17 mouse cellular contexts compared by ENCODE assay signal in the genomic region with DNA sequence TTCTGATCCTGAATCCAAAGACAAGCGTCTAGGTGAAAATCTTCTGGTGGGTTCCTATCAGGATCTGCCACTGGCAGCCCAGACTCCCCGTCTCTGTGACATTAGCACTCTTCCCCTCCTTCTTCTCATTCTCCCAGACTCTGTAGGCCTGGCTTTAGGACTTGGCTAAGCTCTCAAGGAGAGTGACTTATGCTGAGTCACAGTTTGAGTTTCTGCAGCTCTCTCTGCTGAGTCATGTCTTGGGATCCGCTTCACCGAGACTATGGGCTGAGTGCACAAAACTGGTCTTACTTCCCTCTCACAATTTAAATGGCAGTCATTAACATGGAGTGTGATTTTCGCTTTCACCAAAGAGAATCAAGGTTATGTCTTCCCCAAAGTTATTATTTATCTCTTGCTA.
A peak's percentile ranks its signal among the peaks of the same experiment; 100 is the strongest.
DNase-seq lines count a peak whose midpoint lies in the region.
"Had no signal": no experiment of that assay in that cellular context is flagged by ENCODE, and none has a peak within 500 bp of the region (broad histone marks: within the 10 kb centered on the region; RNA-seq: fewer than 3 reads in every experiment).

No protein-coding gene starts in this region.

- no peaks in the 10 kb centered on the region for H3K4me1 ChIP-seq in limb, embryonic 10.5 days
- H3K4me1 ChIP-seq: forebrain, embryonic 12.5 days; heart, embryonic 15.5 days; hindbrain, embryonic 12.5 days; liver, embryonic 12.5 days; neural tube, embryonic 12.5 days had no signal

- 86% methylated on average over 5 of the region's 5 CpGs for WGBS in limb, embryonic 10.5 days

- no peak overlapping the region for H3K27ac ChIP-seq in limb, embryonic 10.5 days
- H3K27ac ChIP-seq: forebrain, embryonic 12.5 days; heart, embryonic 15.5 days; hindbrain, embryonic 12.5 days; liver, embryonic 12.5 days; neural tube, embryonic 12.5 days had no signal

- no peak overlapping the region for H3K4me3 ChIP-seq in limb, embryonic 10.5 days
- H3K4me3 ChIP-seq: forebrain, embryonic 12.5 days; heart, embryonic 15.5 days; hindbrain, embryonic 12.5 days; liver, embryonic 12.5 days; neural tube, embryonic 12.5 days had no signal

- H3K36me3 ChIP-seq in limb, embryonic 10.5 days: no peaks in the 10 kb centered on the region
- H3K36me3 ChIP-seq: forebrain, embryonic 12.5 days; heart, embryonic 15.5 days; hindbrain, embryonic 12.5 days; liver, embryonic 12.5 days; neural tube, embryonic 12.5 days had no signal

- no peaks in the 10 kb centered on the region for H3K27me3 ChIP-seq in limb, embryonic 10.5 days (ENCODE audit: low read depth, poor library complexity, severe bottlenecking)
- H3K27me3 ChIP-seq: forebrain, embryonic 12.5 days; heart, embryonic 15.5 days; hindbrain, embryonic 12.5 days; liver, embryonic 12.5 days; neural tube, embryonic 12.5 days had no signal

- H3K9me3 ChIP-seq in limb, embryonic 10.5 days (replicated peaks): no peaks in the 10 kb centered on the region
- H3K9me3 ChIP-seq: forebrain, embryonic 12.5 days; heart, embryonic 15.5 days; liver, embryonic 12.5 days had no signal

- DNase-seq in adrenal gland, postnatal 14 days: peak; percentile 41
- DNase-seq in adrenal gland, adult 18-20 months (ENCODE audit: low spot score in 2 of 2): no peak
- DNase-seq in 416B (ENCODE audit: low read depth): peak; percentile 51
- peak; percentile 83 for DNase-seq in NIH3T3 (ENCODE audit: low read depth)
- peak; percentile 27 for DNase-seq in limb, embryonic 10.5 days (ENCODE audit: low spot score)
- DNase-seq in ovary, adult 18-20 months (ENCODE audit: low spot score): no peak
- no peak for DNase-seq in cerebellum, adult 11-12 months
- no peak for DNase-seq in left cerebral cortex, adult 8-10 months (ENCODE audit: low spot score in 2 of 2)
- DNase-seq: cerebellum, adult 2 months; kidney, adult 11 months; kidney, postnatal 36 days; retina, postnatal 1 day had no signal

Comparison
In these comparisons a context has a peak if more than half of its experiments do, and no peak if none do; other contexts are left out.
1. DNase-seq: peak in adrenal gland, postnatal 14 days (single experiment), 416B (single experiment), NIH3T3 (single experiment) and limb, embryonic 10.5 days (single experiment); none in adrenal gland, adult 18-20 months (0 of 2), ovary, adult 18-20 months (single experiment), cerebellum, adult 11-12 months (single experiment) and left cerebral cortex, adult 8-10 months (0 of 2).